Mouse (Mus musculus) hindbrain, embryonic 10.5 days (tissue): ENCODE results near the gene Ppp1r1c. TPM values are rescaled to one million over a fixed set of nuclear protein-coding genes. Genes with fewer than 3 reads are reported as not detected.
A peak's percentile ranks its signal among the peaks of the same experiment; 100 is the strongest.

ENCODE experiments used
- DNase-seq: peaks from one replicate; pipeline ENCODE4 v3.0.0-alpha.2; 2017; ENCODE audit warnings: low spot score
- H3K27ac ChIP-seq: fragments of 300-500 bp; sonication (generic); 2 replicates; pipeline ENCODE4 v1.5.1; 2016; ENCODE audit warnings: mild to moderate bottlenecking, moderate library complexity
- H3K27me3 ChIP-seq: fragments of 300-500 bp; sonication (generic); 2 replicates; pipeline ENCODE4 v1.6.1; 2016; ENCODE audit warnings: mild to moderate bottlenecking; ENCODE audit not compliant: poor library complexity, insufficient read depth, severe bottlenecking
- H3K36me3 ChIP-seq: fragments of 300-500 bp; sonication (generic); 2 replicates; pipeline ENCODE4 v1.6.1; 2016; ENCODE audit warnings: mild to moderate bottlenecking, moderate library complexity
- H3K4me1 ChIP-seq: fragments of 300-500 bp; sonication (generic); replicated peaks from 2 replicates; pipeline ENCODE4 v1.6.1; 2016; ENCODE audit warnings: mild to moderate bottlenecking
- H3K4me3 ChIP-seq: fragments of 300-500 bp; sonication (generic); 2 replicates; pipeline ENCODE4 v1.5.1; 2016; ENCODE audit warnings: mild to moderate bottlenecking, moderate library complexity
- H3K9me3 ChIP-seq: fragments of 300-500 bp; sonication (generic); 2 replicates; pipeline ENCODE4 v1.6.1; 2016; ENCODE audit warnings: mild to moderate bottlenecking, moderate library complexity
- WGBS: fragments of 180-500 bp; shearing (Covaris S2); methylation state at CpG from one replicate; pipeline ENCODE4 v1.1.7; 2016; 5-methylcytosine and 5-hydroxymethylcytosine counted together
- polyA plus RNA-seq: library from polyadenylated mRNA; unstranded; fragments of >200 nt; fragmentation: Nextera tagmentation; extraction: Ambion mirVana; gene quantifications from 2 replicates; pipeline ENCODE4 v1.2.1, GENCODE M21; 2016

The Ppp1r1c gene
- polyA plus RNA-seq, 1 experiment from 2014 or later: 8.5 TPM

GRCm38 (mm10) chr2:79762723-79763388, 55.3 kb downstream of the Ppp1r1c start:
- Histone ChIP-seq H3K36me3 (no peaks in the 10 kb centered on the region), H3K27me3 (no peaks in the 10 kb centered on the region), H3K9me3 (no peaks in the 10 kb centered on the region), H3K27ac (no peak overlapping the region), H3K4me1 (no peaks in the 10 kb centered on the region), H3K4me3 (no peak overlapping the region)
- DNase-seq: no peak
- WGBS: 89% methylated on average over 6 of the region's 6 CpGs

- Histone ChIP-seq H3K4me3 (no peak overlapping the region), H3K27ac (no peak overlapping the region), H3K9me3 (no peaks in the 10 kb centered on the region), H3K4me1 (0 out of 2 replicates have a peak, but pooled peaks cover 3% of the 10 kb centered on the region), H3K27me3 (no peaks in the 10 kb centered on the region), H3K36me3 (no peaks in the 10 kb centered on the region)
- DNase-seq: no peak
- 89% methylated on average over 3 of the region's 3 CpGs for WGBS
Measured at GRCm38 (mm10) chr2:79765032-79765431, 57.5 kb downstream of the Ppp1r1c start.

GRCm38 (mm10) chr2:79765723-79766122, 58.1 kb downstream of the Ppp1r1c start:
- DNase-seq: no peak
- H3K4me1 ChIP-seq: 0 out of 2 replicates have a peak, but pooled peaks cover 3% of the 10 kb centered on the region
- H3K27me3 ChIP-seq: no peaks in the 10 kb centered on the region
- no peak overlapping the region for H3K27ac ChIP-seq
- no peak overlapping the region for H3K4me3 ChIP-seq
- no peaks in the 10 kb centered on the region for H3K36me3 ChIP-seq
- no peaks in the 10 kb centered on the region for H3K9me3 ChIP-seq
- 87% methylated on average over 7 of the region's 7 CpGs for WGBS

DNA sequence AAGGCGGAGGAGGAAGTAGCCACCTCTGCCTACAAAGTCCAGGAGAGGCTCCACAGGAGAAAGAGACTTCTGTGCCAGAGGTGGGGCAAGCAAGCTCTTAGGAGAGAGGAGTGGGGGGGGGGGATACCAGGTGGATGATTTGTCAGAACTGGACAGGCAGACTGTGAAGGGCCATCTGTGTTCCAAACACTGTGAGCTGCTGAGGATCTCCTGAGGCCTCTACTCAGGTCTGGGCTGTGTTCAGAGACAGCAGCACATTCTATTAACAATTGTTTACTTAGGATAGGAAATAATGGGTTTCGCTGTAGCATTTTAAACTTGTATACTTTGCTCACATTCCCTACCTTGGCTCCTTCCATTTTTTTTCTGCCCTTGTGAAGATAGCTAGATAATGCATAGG, 61.0 kb downstream of the Ppp1r1c start:
- no peak for DNase-seq
- H3K27ac ChIP-seq: no peak overlapping the region
- 93% methylated on average over 2 of the region's 2 CpGs for WGBS
- 0 out of 2 replicates have a peak, but pooled peaks cover 3% of the 10 kb centered on the region for H3K4me1 ChIP-seq
- no peak overlapping the region for H3K4me3 ChIP-seq
- H3K36me3 ChIP-seq: no peaks in the 10 kb centered on the region
- no peaks in the 10 kb centered on the region for H3K9me3 ChIP-seq
- no peaks in the 10 kb centered on the region for H3K27me3 ChIP-seq

DNA sequence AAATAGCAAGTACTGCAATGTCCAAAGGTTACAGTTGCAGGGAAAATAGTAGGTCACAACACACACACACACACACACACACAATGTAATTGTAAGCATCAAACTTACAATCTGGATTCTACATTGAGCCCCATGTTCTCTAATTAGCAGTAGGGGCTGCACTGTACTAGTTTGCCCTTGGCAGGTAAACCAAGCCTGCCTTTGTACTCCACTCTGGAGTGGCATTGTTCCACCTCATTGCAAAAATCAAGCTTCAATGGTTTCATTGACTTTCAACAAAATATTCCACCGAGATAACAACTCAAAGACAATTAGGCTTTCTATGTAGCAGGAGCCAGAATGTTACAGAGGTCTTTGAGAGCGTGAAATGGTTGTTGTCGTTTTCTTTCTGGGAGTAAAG, 62.7 kb downstream of the Ppp1r1c start:
- Histone ChIP-seq H3K4me1 (0 out of 2 replicates have a peak, but pooled peaks cover 3% of the 10 kb centered on the region), H3K4me3 (no peak overlapping the region), H3K27me3 (no peaks in the 10 kb centered on the region), H3K36me3 (no peaks in the 10 kb centered on the region), H3K9me3 (no peaks in the 10 kb centered on the region), H3K27ac (no peak overlapping the region)
- DNase-seq: no peak
- 57% methylated on average over 3 of the region's 3 CpGs for WGBS

GRCm38 (mm10) chr2:79774372-79774771, 66.8 kb downstream of the Ppp1r1c start:
- Histone ChIP-seq H3K4me1 (no peaks in the 10 kb centered on the region), H3K9me3 (no peaks in the 10 kb centered on the region), H3K4me3 (no peak overlapping the region), H3K27ac (no peak overlapping the region), H3K36me3 (no peaks in the 10 kb centered on the region), H3K27me3 (no peaks in the 10 kb centered on the region)
- WGBS: 5% methylated on average over 5 of the region's 5 CpGs
- peak; percentile 48 for DNase-seq

GRCm38 (mm10) chr2:79777801-79778200, 70.2 kb downstream of the Ppp1r1c start:
- Histone ChIP-seq H3K36me3 (no peaks in the 10 kb centered on the region), H3K4me1 (no peaks in the 10 kb centered on the region), H3K9me3 (no peaks in the 10 kb centered on the region), H3K4me3 (no peak overlapping the region), H3K27me3 (no peaks in the 10 kb centered on the region), H3K27ac (no peak overlapping the region)
- no peak for DNase-seq
- 82% methylated on average over 2 of the region's 2 CpGs for WGBS

- H3K36me3 ChIP-seq: no peaks in the 10 kb centered on the region
Measured at GRCm38 (mm10) chr2:79780772-79781171, 73.2 kb downstream of the Ppp1r1c start.

GRCm38 (mm10) chr2:79785541-79786134, 78.1 kb downstream of the Ppp1r1c start:
- no peaks in the 10 kb centered on the region for H3K36me3 ChIP-seq
- H3K27ac ChIP-seq: no peak overlapping the region
- H3K9me3 ChIP-seq: no peaks in the 10 kb centered on the region
- no peak for DNase-seq
- H3K4me1 ChIP-seq: no peaks in the 10 kb centered on the region
- WGBS: 73% methylated on average over 8 of the region's 8 CpGs
- H3K27me3 ChIP-seq: no peaks in the 10 kb centered on the region
- no peak overlapping the region for H3K4me3 ChIP-seq

More at GRCm38 (mm10) chr2:79780772-79781171, 73.2 kb downstream of the Ppp1r1c start:
- no peaks in the 10 kb centered on the region for H3K4me1 ChIP-seq
- no peak overlapping the region for H3K27ac ChIP-seq
- H3K27me3 ChIP-seq: no peaks in the 10 kb centered on the region
- H3K4me3 ChIP-seq: no peak overlapping the region
- DNase-seq: no peak
- no peaks in the 10 kb centered on the region for H3K9me3 ChIP-seq
- 76% methylated on average over 7 of the region's 7 CpGs for WGBS

DNA sequence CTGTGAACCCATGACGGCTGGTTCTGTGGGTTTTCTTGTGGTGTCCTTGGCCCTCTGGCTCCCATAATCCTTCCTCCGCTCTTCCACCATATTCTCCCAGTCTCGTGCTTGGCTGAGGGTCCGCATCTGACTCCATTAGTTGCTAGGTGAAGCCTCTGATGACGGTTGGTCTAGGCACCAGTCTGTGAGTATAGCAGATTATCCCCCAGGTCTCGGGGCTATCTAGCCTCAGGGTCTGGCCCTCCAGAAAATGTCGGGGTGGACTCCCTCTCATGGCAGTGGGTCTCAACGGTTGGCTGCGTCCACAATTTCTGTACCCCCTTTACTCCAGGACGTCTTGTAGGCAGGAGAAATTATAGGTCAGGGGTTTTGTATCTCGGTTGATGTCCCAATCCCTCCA, 78.9 kb downstream of the Ppp1r1c start:
- DNase-seq: no peak
- WGBS: 93% methylated on average over 11 of the region's 11 CpGs
- no peaks in the 10 kb centered on the region for H3K9me3 ChIP-seq
- H3K27ac ChIP-seq: no peak overlapping the region
- H3K36me3 ChIP-seq: no peaks in the 10 kb centered on the region
- no peaks in the 10 kb centered on the region for H3K4me1 ChIP-seq
- no peak overlapping the region for H3K4me3 ChIP-seq
- H3K27me3 ChIP-seq: no peaks in the 10 kb centered on the region

GRCm38 (mm10) chr2:79793186-79793585, 85.6 kb downstream of the Ppp1r1c start:
- H3K27me3 ChIP-seq: no peaks in the 10 kb centered on the region
- no peak for DNase-seq
- H3K4me1 ChIP-seq: peaks cover 14% of the 10 kb centered on the region
- H3K27ac ChIP-seq: no peak overlapping the region
- no peak overlapping the region for H3K4me3 ChIP-seq
- WGBS: 86% methylated on average over 2 of the region's 2 CpGs
- H3K9me3 ChIP-seq: no peaks in the 10 kb centered on the region
- no peaks in the 10 kb centered on the region for H3K36me3 ChIP-seq

GRCm38 (mm10) chr2:79797444-79797843, 89.9 kb downstream of the Ppp1r1c start:
- 56% methylated on average over 2 of the region's 2 CpGs for WGBS
- Histone ChIP-seq H3K4me1 (peaks cover 38% of the 10 kb centered on the region), H3K9me3 (no peaks in the 10 kb centered on the region), H3K27ac (no peak overlapping the region; the same call in 1 of the 2 replicates), H3K27me3 (no peaks in the 10 kb centered on the region), H3K36me3 (no peaks in the 10 kb centered on the region), H3K4me3 (no peak overlapping the region)
- no peak for DNase-seq

DNA sequence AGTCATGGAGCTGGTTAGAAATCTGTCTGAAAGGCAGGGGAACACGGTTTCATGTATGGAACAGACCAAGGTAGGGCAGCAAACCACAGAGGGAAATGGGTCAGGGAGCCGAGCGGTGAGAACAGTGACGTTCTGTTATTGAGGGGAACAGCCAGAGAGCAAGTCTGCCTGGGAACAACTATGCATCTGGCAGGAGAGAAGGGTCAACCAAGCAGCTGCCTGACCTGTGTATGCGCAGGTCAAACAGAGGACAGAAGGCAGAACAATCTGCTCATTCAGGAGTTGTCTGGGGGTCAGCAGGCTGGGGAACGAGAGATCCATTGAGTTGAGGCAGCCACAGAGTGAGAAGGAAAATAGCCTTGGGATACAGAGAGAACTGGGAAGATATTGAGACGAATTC, 91.0 kb downstream of the Ppp1r1c start:
- peaks cover 38% of the 10 kb centered on the region for H3K4me1 ChIP-seq
- H3K36me3 ChIP-seq: no peaks in the 10 kb centered on the region
- H3K4me3 ChIP-seq: no peak overlapping the region
- peak overlapping the region; percentile 72 for H3K27ac ChIP-seq
- no peaks in the 10 kb centered on the region for H3K9me3 ChIP-seq
- peak; percentile 85 for DNase-seq
- 10% methylated on average over 7 of the region's 7 CpGs for WGBS
- no peaks in the 10 kb centered on the region for H3K27me3 ChIP-seq
